ENCODE assay signal across 21 mouse cellular contexts in genomic region chr6:37068737-37069136, GRCm38 (mm10).
DNase-seq lines count a peak whose midpoint lies in the region; ATAC-seq and TF ChIP-seq lines count a peak whose summit lies in the region.
"Had no signal": no experiment of that assay in that cellular context is flagged by ENCODE, and none has a peak within 500 bp of the region (broad histone marks: within the 10 kb centered on the region; RNA-seq: fewer than 3 reads in every experiment).

No protein-coding gene starts in this region.

- no peak for ATAC-seq in lung, embryonic 14.5 days (ENCODE audit: insufficient read depth)
- ATAC-seq in lung, postnatal 0 days, result no peak
- ATAC-seq in cerebellum, adult (ENCODE audit: insufficient number of reproducible peaks, low FRiP score, low TSS enrichment), result 0 out of 2 replicates have a peak, but pooled peaks have one; percentile 41
- ATAC-seq: intestine, postnatal 0 days; Patski had no signal

- no peak overlapping the region for H3K4me2 ChIP-seq in lung, embryonic 14.5 days
- H3K4me2 ChIP-seq in lung, postnatal 0 days (replicated peaks; ENCODE audit: low read depth, low read length), result no peak overlapping the region
- H3K4me2 ChIP-seq: forebrain, embryonic 12.5 days; hindbrain, embryonic 13.5 days; limb, embryonic 13.5 days; liver, embryonic 13.5 days; midbrain, embryonic 12.5 days; neural tube, embryonic 13.5 days; stomach, embryonic 15.5 days had no signal

- no peak overlapping the region for H3K9ac ChIP-seq in lung, embryonic 14.5 days
- no peak overlapping the region for H3K9ac ChIP-seq in lung, postnatal 0 days (replicated peaks; ENCODE audit: low read depth)
- H3K9ac ChIP-seq: forebrain, embryonic 12.5 days; hindbrain, embryonic 13.5 days; limb, embryonic 13.5 days; liver, embryonic 13.5 days; midbrain, embryonic 12.5 days; neural tube, embryonic 13.5 days; stomach, embryonic 15.5 days had no signal

- 78% methylated on average over 6 of the region's 6 CpGs for WGBS in lung, embryonic 14.5 days
- 78% methylated on average over 6 of the region's 6 CpGs for WGBS in lung, postnatal 0 days
- WGBS in kidney, adult 2 months, result 80% methylated on average over 6 of the region's 6 CpGs

- H3K4me1 ChIP-seq in lung, embryonic 14.5 days (ENCODE audit: insufficient read depth), result peaks cover 10% of the 10 kb centered on the region; the same call in 1 of the 2 replicates
- no peaks in the 10 kb centered on the region for H3K4me1 ChIP-seq in lung, postnatal 0 days (ENCODE audit: insufficient read depth, low read depth, low read length)
- peaks cover 12% of the 10 kb centered on the region for H3K4me1 ChIP-seq in kidney, adult 2 months (ENCODE audit: control insufficient read depth, insufficient read depth, low read length)
- H3K4me1 ChIP-seq: stomach, embryonic 15.5 days had no signal

- TF ChIP-seq CTCF in lung, embryonic 14.5 days (IDR thresholded peaks at IDR 0.05; ENCODE audit: low read depth), result no peak
- no peak for TF ChIP-seq CTCF in lung, postnatal 0 days (IDR thresholded peaks at IDR 0.05)
- no peak for TF ChIP-seq CTCF in kidney, adult 2 months (conservative IDR thresholded peaks at IDR 0.05; ENCODE audit: insufficient read depth, insufficient read length, low read depth, low read length)

- peak; percentile 53 for DNase-seq in lung, embryonic 14.5 days
- DNase-seq in lung, postnatal 0 days (ENCODE audit: low spot score), result no peak
- peak; percentile 31 for DNase-seq in cerebellum, adult 8-10 months
- no peak for DNase-seq in spleen, adult 18-20 months
- no peak for DNase-seq in kidney, adult 2 months
- DNase-seq in retina, embryonic 14.5 days (ENCODE audit: low spot score), result no peak
- DNase-seq: adrenal gland, postnatal 14 days; gastrocnemius, postnatal 10 days; liver, embryonic 13.5 days; right cerebral cortex, postnatal 14 days; thymus, adult 18-20 months had no signal

- no peaks in the 10 kb centered on the region for H3K27me3 ChIP-seq in lung, embryonic 14.5 days (ENCODE audit: insufficient read depth, low read length)
- no peaks in the 10 kb centered on the region for H3K27me3 ChIP-seq in lung, postnatal 0 days (replicated peaks; ENCODE audit: insufficient read depth, low read length)
- no peaks in the 10 kb centered on the region for H3K27me3 ChIP-seq in kidney, adult 2 months (replicated peaks; ENCODE audit: control insufficient read depth, insufficient read depth, low read length)
- H3K27me3 ChIP-seq: forebrain, embryonic 12.5 days; hindbrain, embryonic 13.5 days; limb, embryonic 13.5 days; liver, embryonic 13.5 days; midbrain, embryonic 12.5 days; neural tube, embryonic 13.5 days; stomach, embryonic 15.5 days had no signal

- H3K36me3 ChIP-seq in lung, embryonic 14.5 days (ENCODE audit: insufficient read depth), result no peaks in the 10 kb centered on the region
- no peaks in the 10 kb centered on the region for H3K36me3 ChIP-seq in lung, postnatal 0 days (ENCODE audit: insufficient read depth, low read length)
- H3K36me3 ChIP-seq in kidney, adult 2 months (ENCODE audit: control insufficient read depth, insufficient read depth, low read length), result no peaks in the 10 kb centered on the region
- H3K36me3 ChIP-seq: forebrain, embryonic 12.5 days; hindbrain, embryonic 13.5 days; limb, embryonic 13.5 days; liver, embryonic 13.5 days; midbrain, embryonic 12.5 days; neural tube, embryonic 13.5 days; stomach, embryonic 15.5 days had no signal

- TF ChIP-seq EP300 in lung, postnatal 0 days (IDR thresholded peaks at IDR 0.05), result no peak

- no peaks in the 10 kb centered on the region for H3K9me3 ChIP-seq in lung, embryonic 14.5 days (ENCODE audit: low read depth, low read length)
- no peaks in the 10 kb centered on the region for H3K9me3 ChIP-seq in lung, postnatal 0 days (ENCODE audit: low read length)
- H3K9me3 ChIP-seq: forebrain, embryonic 12.5 days; hindbrain, embryonic 13.5 days; limb, embryonic 13.5 days; liver, embryonic 13.5 days; midbrain, embryonic 12.5 days; neural tube, embryonic 13.5 days; stomach, embryonic 15.5 days had no signal

- H3K4me3 ChIP-seq in lung, embryonic 14.5 days (ENCODE audit: low read depth, low read length), result no peak overlapping the region
- no peak overlapping the region for H3K4me3 ChIP-seq in lung, postnatal 0 days (ENCODE audit: low read depth, low read length)
- H3K4me3 ChIP-seq in kidney, adult 2 months (ENCODE audit: insufficient read depth, low read depth, low read length), result no peak overlapping the region
- H3K4me3 ChIP-seq: forebrain, embryonic 12.5 days; hindbrain, embryonic 13.5 days; limb, embryonic 13.5 days; liver, embryonic 13.5 days; midbrain, embryonic 12.5 days; neural tube, embryonic 13.5 days; stomach, embryonic 15.5 days had no signal

- no peak for TF ChIP-seq POLR2A in kidney, adult 2 months (IDR thresholded peaks at IDR 0.05; ENCODE audit: low read depth, low read length)

- no peak overlapping the region for H3K27ac ChIP-seq in lung, embryonic 14.5 days (ENCODE audit: low read depth)
- no peak overlapping the region for H3K27ac ChIP-seq in lung, postnatal 0 days (ENCODE audit: low read length)
- H3K27ac ChIP-seq in kidney, adult 2 months (ENCODE audit: insufficient read depth, low read depth, low read length), result no peak overlapping the region
- H3K27ac ChIP-seq: forebrain, embryonic 12.5 days; hindbrain, embryonic 13.5 days; kidney, postnatal 0 days; limb, embryonic 13.5 days; liver, embryonic 13.5 days; midbrain, embryonic 12.5 days; neural tube, embryonic 13.5 days; stomach, embryonic 15.5 days had no signal

Comparison
In these comparisons a context has a peak if more than half of its experiments do, and no peak if none do; other contexts are left out.
1. DNase-seq: peak in lung, embryonic 14.5 days (single experiment) and cerebellum, adult 8-10 months (single experiment); none in lung, postnatal 0 days (single experiment), spleen, adult 18-20 months (0 of 2), kidney, adult 2 months (single experiment) and retina, embryonic 14.5 days (single experiment).